Mouse (Mus musculus): ENCODE measurements around the gene Mrap. TPM values are rescaled to one million over a fixed set of nuclear protein-coding genes. Genes with fewer than 3 reads are reported as not detected.

Gene Mrap
- total RNA-seq, 2 experiments from 2014 or later = 0.36 to 0.81 TPM

- intact Hi-C loops (cut with DNase I) = no loop called here
- no peak for DNase-seq (ENCODE audit: extremely low spot score in 1 of 2, low spot score in 2 of 2)
Measured at GRCm38 (mm10) chr16:90736672-90737270, 1.2 kb upstream of the Mrap start.

DNA sequence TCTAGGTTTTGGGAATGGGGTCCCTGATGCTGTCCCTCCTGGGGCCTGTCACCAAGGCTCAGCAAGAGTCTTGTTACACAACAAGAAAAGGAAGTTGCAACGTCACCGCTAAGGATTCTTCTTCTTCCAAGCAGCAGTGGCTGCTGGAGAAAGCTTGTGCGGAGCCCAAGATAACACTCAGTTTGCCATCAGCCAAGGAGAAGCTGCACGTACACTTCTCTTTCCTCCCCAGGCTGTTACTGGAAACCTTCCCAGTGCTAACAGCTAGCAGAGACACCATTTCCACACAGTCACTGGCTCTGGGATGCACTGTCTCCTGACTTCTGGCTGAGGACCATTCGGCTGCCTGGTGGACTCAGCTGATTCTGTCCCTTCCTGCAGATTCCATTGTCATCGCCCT is 9.1 kb downstream of the Mrap start:
- DNase-seq (ENCODE audit: extremely low spot score in 1 of 2, low spot score in 2 of 2) = peak in 1 of 2 experiments; percentile 20

GRCm38 (mm10) chr16:90748169-90748568 is 10.2 kb downstream of the Mrap start:
- DNase-seq (ENCODE audit: extremely low spot score in 1 of 2, low spot score in 2 of 2) = no peak
- intact Hi-C loops (cut with DNase I) = no loop called here

More for the DNA sequence above, 9.1 kb downstream of the Mrap start:
- intact Hi-C loops (cut with DNase I) = no loop called here

DNA sequence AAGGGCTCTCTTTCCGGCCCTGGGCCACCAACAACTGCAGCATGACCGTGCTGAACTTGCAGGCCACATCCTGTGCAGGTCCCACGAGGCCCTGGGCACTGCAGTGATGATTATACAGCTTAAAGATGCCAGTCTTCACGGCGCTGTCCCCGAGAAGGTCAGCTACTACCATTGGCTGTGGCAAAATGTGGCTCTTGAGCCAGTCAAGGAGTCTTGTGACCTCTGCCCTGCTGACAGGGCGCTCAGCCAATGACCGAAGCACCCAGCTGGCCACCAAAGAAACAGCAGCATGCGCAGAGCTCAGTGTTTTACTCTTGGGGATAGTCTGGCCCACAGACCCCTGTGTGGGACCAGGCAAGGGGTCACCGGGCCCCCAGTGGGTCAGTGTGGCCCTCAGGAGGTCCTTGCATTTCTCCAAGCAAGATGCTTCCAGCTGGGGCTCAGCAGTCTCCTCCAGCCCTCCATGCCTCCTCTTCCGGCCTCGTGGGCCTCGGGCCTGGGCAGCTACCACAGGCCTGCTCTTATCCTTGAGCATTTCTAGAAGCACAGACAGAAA is 15.5 kb downstream of the Mrap start:
- DNase-seq (ENCODE audit: extremely low spot score in 1 of 2, low spot score in 2 of 2) = no peak
- intact Hi-C loops (cut with DNase I) = loop anchor here (5.0 kb wide), 1 partner anchor 39 kb away; no protein-coding TSS in a partner anchor

GRCm38 (mm10) chr16:90759335-90759734 is 21.3 kb downstream of the Mrap start:
- DNase-seq (ENCODE audit: extremely low spot score in 1 of 2, low spot score in 2 of 2) = no peak
- intact Hi-C loops (cut with DNase I) = no loop called here

DNA sequence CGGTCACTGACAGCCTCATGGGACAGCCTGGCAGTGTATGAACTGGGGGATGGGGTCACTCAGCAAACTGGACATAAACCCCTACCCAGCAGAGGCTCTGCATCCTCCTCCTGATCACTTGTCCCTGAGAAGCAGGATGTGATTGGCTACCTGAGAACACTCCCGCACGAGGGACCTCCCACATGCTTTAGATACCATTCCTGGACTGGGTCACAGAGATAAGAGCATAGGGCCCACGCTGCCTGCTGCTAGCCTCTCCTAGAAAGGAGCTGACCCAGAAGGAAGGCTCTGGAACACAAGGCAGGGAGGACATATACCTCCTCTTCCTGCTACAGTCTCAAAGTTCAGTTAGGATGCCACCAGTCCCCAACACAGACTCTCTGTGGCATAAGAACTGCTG is 22.5 kb downstream of the Mrap start:
- DNase-seq (ENCODE audit: extremely low spot score in 1 of 2, low spot score in 2 of 2) = no peak
- intact Hi-C loops (cut with DNase I) = no loop called here

- DNase-seq (ENCODE audit: extremely low spot score in 1 of 2, low spot score in 2 of 2) = no peak
- intact Hi-C loops (cut with DNase I) = no loop called here
Measured at GRCm38 (mm10) chr16:90765195-90765877, 27.3 kb downstream of the Mrap start.

DNA sequence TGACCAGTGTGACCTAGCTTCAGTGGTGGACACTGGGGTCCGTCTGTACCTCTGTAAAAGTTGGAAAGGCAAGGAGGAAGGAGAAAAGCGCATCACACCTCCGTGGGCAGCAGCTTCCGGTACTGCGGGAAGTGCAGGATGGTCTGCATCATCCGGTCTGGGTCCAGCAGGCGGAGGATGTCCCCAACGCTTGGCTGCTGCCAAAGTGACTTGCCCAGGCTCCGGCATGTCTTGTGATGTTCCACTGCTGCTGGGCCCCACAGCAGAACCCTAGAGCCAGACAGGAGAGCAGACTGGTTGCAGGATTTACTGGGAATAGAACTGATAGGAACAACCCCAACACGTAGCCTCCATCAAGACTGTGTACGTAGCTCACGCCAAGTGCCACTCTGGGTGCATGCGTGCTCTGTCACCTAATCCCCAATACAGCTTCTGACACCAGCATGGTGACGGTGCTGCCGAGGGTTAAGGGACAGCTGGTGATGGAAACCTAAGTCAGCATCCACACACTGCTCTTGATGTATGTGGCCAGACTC is 29.0 kb downstream of the Mrap start:
- no peak for DNase-seq (ENCODE audit: extremely low spot score in 1 of 2, low spot score in 2 of 2)
- intact Hi-C loops (cut with DNase I) = no loop called here

DNA sequence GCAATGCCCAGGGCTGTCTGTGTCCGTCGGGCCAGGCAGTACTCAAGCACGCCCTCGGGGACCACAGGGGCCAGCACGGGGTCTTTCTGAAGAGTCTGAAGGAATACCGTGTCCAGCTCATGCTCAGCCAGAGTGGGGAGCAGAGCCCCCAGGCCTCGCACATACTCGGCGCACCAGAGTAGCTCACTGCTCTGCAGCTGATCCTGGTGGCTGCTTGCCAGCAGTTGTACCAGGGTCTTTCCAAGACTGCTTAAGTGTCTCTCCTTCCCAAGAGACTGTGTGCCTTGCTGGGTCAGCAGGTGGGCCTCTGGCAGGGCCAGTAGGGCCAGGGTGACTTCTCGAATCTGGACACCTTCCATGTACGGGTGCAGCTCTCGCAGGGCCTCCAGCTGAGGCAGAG is 36.2 kb downstream of the Mrap start:
- intact Hi-C loops (cut with DNase I) = loop anchor here (10.0 kb wide), 1 partner anchor 251 kb away; no protein-coding TSS in a partner anchor
- no peak for DNase-seq (ENCODE audit: extremely low spot score in 1 of 2, low spot score in 2 of 2)

DNA sequence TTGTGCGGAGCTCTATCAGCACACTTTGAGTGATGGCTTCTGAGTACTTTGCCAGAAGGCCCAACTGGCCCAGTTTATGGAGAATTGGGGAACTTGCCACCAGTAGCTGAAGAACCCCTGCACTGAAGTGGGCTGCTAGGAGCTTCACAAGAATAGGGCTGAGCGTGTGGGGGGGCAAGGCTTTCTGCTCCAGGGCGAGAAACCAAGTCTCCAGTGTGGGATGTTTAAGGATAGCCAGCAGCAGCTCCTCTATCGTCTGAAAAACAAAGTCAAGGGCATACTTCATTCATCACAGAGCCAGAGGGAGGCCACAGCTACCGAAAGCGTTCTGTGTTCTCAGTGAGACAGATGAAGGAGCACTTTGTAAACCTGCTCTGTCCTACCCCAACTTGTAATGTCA is 36.6 kb downstream of the Mrap start:
- DNase-seq (ENCODE audit: extremely low spot score in 1 of 2, low spot score in 2 of 2) = no peak
- intact Hi-C loops (cut with DNase I) = loop anchor here (10.0 kb wide), 1 partner anchor 250 kb away; no protein-coding TSS in a partner anchor

- no peak for DNase-seq (ENCODE audit: extremely low spot score in 1 of 2, low spot score in 2 of 2)
- intact Hi-C loops (cut with DNase I) = loop anchor here (10.0 kb wide), 1 partner anchor 249 kb away; no protein-coding TSS in a partner anchor
Measured at GRCm38 (mm10) chr16:90775946-90776520, 38.0 kb downstream of the Mrap start.

DNA sequence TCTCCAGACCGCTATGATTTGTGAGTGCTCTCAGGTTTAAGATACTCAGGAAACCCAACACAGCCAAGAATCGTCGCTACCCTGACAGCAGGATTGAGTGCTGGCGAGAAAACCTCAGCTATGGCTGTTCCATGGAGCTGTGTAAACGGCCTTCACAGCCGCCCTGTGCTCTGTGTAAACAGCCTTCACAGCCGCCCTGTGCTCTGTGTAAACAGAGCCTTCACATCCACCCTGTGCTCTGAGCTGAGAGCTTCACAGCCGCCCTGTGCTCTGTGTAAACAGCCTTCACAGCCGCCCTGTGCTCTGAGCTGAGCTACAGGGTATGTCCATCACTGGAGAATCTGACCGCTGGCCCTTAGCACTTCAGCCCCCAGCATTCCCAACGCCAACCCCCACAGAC is 41.8 kb downstream of the Mrap start:
- intact Hi-C loops (cut with DNase I) = loop anchor here (10.0 kb wide), 1 partner anchor 245 kb away; no protein-coding TSS in a partner anchor
- no peak for DNase-seq (ENCODE audit: extremely low spot score in 1 of 2, low spot score in 2 of 2)

GRCm38 (mm10) chr16:90783302-90783701 is 45.3 kb downstream of the Mrap start:
- DNase-seq (ENCODE audit: extremely low spot score in 1 of 2, low spot score in 2 of 2) = no peak
- intact Hi-C loops (cut with DNase I) = no loop called here

- intact Hi-C loops (cut with DNase I) = no loop called here
- DNase-seq (ENCODE audit: extremely low spot score in 1 of 2, low spot score in 2 of 2) = no peak
Measured at GRCm38 (mm10) chr16:90785257-90785656, 47.2 kb downstream of the Mrap start.

- no peak for DNase-seq (ENCODE audit: extremely low spot score in 1 of 2, low spot score in 2 of 2)
- intact Hi-C loops (cut with DNase I) = no loop called here
Measured at GRCm38 (mm10) chr16:90788580-90788979, 50.6 kb downstream of the Mrap start.

DNA sequence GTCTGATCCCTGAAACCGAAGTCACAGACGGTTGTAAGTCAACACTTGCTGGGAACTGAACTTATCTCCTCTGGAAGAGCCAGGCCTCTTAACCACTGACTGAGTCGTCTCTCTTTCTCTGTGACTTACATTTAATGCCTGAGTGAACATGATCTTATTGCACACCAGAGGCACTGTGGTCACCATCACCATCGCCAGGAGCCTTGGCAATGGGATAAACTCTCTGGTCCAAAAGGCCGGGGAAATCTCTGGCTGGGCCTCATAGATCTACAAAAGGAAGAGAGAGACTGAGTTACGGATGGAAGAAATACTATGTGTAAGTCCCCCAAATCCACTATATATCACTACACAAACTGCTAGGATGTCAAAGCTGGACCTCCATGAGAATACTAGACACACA is 52.9 kb downstream of the Mrap start:
- intact Hi-C loops (cut with DNase I) = loop anchor here (5.0 kb wide), 1 partner anchor 39 kb away; no protein-coding TSS in a partner anchor
- DNase-seq (ENCODE audit: extremely low spot score in 1 of 2, low spot score in 2 of 2) = no peak

DNA sequence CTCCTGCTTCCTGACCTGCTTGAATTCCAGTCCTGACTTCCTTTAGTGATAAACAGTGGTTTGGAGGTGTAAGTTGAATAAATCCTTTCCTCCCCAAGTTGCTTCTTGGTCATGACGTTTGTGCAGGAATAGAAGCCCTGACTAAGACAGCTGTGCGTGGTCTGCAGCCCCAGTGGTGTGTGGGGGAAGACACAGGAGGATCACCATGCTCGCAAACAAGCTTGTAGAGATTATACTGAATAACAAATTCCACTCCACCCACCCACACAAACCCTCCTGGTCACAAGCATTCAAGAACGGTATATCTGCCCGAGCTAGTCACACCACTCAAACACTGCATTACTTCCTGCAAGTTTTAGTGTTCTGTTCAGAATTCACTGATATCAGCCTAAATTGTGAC is 54.1 kb downstream of the Mrap start:
- DNase-seq (ENCODE audit: extremely low spot score in 1 of 2, low spot score in 2 of 2) = no peak
- intact Hi-C loops (cut with DNase I) = loop anchor here (5.0 kb wide), 1 partner anchor 40 kb away; no protein-coding TSS in a partner anchor

DNA sequence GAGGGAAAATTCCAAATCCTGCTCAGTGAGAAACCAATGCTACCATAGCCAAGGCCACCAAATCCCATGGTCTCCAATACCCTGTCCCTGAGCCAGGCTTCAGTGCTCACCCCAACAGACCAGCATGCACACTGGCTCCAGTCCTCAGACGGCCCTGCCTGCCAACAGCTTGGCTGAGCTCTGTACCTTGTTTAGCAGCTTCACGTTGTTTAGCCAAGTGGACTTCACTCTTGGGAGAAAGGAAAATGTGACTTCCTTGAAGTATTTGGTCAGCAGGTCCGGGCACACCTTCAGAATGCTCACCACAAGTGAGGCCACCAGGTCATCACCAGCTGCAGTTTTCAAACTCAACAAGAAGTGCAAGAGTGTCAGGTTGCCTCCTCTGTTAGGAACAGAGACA is 54.5 kb downstream of the Mrap start:
- intact Hi-C loops (cut with DNase I) = loop anchor here (5.0 kb wide), 1 partner anchor 40 kb away; no protein-coding TSS in a partner anchor
- DNase-seq (ENCODE audit: extremely low spot score in 1 of 2, low spot score in 2 of 2) = no peak

GRCm38 (mm10) chr16:90794708-90795107 is 56.7 kb downstream of the Mrap start:
- no peak for DNase-seq (ENCODE audit: extremely low spot score in 1 of 2, low spot score in 2 of 2)
- intact Hi-C loops (cut with DNase I) = loop anchor here (5.0 kb wide), 1 partner anchor 42 kb away; no protein-coding TSS in a partner anchor
